Mouse (Mus musculus) spleen, postnatal 14 days (tissue): ENCODE results near the gene Ttyh2.
"Not testable (repeated sequence)": the region's sequence is repeated elsewhere in the genome, so short reads cannot be mapped to it uniquely, and the experiment has no call there.

Source experiments
- DNase-seq, 2 experiments: peaks; one replicate each; pipeline ENCODE4 v3.0.0; 2021 to 2022; ENCODE audit warnings: low spot score in 2 of 2

Gene Ttyh2

GRCm38 (mm10) chr11:114657737-114658136, 17.5 kb upstream of the Ttyh2 start:
- DNase-seq = peak; percentile 22 to 51

- DNase-seq = no peak
Observed at GRCm38 (mm10) chr11:114662161-114662560, 13.1 kb upstream of the Ttyh2 start.

GRCm38 (mm10) chr11:114662746-114663362, 12.4 kb upstream of the Ttyh2 start:
- DNase-seq = peak; percentile 24 to 47

DNA sequence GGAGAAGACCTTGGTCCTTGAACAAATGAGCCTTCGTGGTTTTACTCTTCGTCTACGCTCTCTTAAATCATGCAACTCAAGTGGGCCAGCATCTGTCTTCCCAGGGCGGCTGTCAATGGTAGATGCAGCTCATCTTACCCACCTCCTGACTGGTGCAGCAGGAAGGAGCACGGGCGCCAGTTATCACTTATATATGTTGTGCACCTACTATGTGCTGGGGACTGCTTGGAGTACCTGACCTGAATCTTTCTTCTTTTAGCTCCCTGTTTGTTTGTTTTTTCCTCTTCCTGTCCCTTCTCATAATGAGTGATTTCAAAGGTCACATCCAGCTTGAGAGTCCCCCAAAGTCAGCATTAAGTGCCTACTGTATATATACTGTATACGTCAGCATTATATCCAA, 11.1 kb upstream of the Ttyh2 start:
- DNase-seq = no peak

GRCm38 (mm10) chr11:114665463-114665862, 9.8 kb upstream of the Ttyh2 start:
- no peak for DNase-seq

GRCm38 (mm10) chr11:114666786-114667185, 8.4 kb upstream of the Ttyh2 start:
- DNase-seq = no peak

GRCm38 (mm10) chr11:114667236-114667931, 7.8 kb upstream of the Ttyh2 start:
- no peak for DNase-seq

DNA sequence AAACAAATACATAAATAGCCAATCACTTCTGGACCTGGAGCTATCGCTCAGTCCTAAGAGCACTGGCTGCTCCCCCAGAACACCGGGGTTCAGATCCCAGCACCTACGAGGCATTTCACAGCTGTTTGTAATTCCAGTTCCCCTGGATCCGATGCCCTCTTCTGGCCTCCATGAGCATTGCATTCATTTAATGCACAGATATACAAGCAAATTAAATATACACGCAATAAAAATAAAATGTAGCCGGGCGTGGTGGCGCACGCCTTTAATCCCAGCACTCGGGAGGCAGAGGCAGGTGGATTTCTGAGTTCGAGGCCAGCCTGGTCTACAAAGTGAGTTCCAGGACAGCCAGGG, 7.3 kb upstream of the Ttyh2 start:
- peak in 1 of 2 experiments; percentile 35 for DNase-seq

DNA sequence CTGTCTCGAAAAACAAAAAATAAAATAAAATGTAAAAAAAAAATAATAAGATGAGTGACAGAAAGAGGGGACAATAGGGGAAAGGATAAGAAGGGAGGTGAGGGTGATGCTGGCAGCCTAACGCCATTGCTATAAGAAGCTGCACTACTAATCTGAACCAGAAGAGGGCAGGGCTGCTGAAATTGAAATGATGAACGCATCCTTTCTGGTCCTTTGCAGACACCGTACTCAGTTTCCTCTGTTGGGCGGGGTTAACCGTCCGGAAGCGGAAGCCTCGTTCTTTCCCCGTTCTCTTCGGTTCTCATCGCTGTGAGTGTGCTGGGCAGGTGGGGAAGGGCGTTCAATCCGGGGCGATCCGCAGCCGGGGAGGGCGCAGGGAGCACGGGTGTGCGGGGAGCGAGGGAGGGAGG, 6.9 kb upstream of the Ttyh2 start, which contains the start of gene Rpl38:
Gene Rpl38, plus strand, starts transcription at position 224 of the 410 bp plus-strand sequence.
- peak; percentile 82 to 91 for DNase-seq

DNA sequence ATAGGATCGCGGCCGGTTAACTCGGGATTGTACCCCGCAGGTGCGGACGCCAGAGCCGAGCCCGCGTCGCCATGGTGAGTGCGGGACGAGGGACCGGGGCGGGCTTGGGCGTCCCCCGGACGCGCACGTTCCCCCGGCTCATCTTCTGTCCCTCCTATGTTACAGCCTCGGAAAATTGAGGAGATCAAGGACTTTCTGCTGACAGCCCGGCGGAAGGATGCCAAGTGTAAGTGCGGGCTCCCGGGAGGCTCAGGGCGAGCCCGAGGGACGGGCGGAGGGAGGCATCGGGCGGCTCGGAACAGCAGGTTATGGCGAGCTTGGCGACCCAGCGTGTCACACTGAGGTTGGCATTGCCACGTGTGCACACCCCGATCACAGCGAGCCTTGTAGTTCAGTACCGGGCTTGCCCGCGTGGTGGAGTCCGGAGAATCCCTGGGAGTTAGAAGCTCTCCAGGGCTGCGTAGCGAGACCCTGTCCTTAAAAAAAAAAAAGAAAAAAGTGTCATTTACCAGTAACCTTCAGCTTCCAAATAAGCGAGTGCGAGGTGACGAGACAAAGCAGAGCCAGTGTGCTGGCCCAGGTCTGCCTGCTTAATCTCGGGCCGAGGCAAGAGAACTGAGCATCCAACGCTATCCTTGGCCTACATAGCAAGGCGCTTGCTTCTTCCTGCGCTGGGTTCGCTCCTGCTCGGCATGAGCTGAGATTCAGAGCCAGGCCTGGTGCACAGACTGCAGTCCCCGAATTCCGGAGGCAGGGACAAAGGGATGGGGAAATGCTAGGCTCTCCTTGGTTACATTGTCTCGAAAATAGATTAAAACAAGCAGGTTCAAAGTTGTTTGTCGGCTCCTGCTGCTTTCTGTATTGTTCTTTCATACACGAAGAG, 6.2 kb upstream of the Ttyh2 start:
- peak; percentile 41 to 68 for DNase-seq

GRCm38 (mm10) chr11:114669651-114670168, 5.5 kb upstream of the Ttyh2 start:
- no peak for DNase-seq

- DNase-seq = no peak
Observed at GRCm38 (mm10) chr11:114671147-114671546, 4.1 kb upstream of the Ttyh2 start.

DNA sequence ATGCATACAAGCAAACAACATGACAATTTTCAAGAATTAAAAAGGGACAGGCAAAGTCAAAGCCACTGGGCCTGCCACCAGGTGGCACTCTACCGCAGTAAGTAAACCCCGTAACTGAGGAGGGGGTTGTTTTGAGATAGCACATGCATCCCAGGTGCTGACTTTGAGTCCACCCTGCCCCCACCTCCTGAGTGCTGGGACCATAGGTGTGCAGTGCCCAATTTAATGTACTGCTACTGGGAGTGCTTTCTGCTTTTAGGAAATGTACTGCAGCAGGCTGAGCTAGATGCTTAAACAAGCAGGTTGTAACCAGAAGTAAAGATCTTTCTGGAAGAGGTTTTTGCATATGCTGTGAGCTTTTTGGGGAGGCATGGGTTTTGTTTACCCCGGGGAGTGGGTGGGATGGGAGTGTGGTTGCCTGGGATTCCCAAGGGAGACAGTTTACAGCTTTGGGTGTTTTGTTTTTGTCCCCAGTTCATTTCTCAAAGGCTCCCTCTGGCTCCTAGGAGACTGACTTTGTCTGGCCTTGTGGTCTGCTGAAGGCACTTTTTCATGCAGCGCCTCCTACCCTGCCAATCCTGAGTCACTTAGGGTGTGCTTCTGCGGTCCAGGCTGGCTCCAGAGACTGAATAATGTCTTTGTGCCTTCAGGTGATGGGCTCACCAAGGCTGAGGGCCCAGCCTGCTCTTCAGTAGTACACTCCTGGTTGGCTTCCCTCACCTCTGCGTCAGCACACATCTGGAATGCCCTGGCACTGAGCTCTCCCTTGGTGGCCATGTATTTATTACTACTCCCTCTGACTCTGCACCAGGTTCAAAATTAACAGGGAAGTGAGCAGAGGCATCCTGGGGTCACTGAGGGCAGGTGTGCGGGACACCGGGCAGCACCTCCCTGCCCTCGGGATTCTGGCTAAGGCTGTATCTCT, 2.2 kb upstream of the Ttyh2 start:
- peak in 1 of 2 experiments; percentile 22 for DNase-seq

DNA sequence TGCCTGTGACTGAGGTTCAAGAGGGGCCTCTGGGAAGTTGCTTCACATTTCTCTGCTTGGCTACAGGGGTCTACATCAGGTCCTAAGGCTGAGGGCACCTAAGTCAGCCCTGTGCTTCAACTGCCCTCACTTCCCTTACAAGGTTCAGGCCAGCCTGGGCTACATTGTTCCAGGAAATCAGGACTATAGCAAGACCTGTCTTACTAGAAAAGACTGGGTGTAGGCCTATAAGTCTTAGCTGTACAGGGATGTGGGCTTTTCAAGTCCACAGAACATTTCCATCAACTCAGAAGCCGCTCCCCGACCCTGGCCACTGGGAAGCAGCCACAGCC, 1.5 kb upstream of the Ttyh2 start:
- no peak for DNase-seq

- DNase-seq = no peak
Observed at GRCm38 (mm10) chr11:114674180-114674579, 1.1 kb upstream of the Ttyh2 start.

DNA sequence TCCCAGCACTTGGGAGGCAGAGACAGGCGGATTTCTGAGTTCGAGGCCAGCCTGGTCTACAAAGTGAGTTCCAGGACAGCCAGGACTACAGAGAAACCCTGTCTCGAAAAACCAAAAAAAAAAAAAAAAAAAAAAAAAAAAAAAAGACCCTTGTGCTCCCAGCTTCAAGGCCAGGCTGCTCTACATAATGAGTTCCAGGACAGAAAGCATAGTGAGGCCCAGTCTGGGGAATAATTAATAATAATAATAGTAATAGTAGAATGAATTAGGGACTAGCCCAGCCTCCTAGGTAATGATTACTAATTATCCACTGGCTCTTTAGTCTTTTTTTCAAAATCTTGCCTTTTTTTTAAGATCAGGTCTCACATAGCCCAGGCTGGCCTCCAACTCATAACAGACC, 435 bp upstream of the Ttyh2 start:
- not testable (repeated sequence) for DNase-seq

DNA sequence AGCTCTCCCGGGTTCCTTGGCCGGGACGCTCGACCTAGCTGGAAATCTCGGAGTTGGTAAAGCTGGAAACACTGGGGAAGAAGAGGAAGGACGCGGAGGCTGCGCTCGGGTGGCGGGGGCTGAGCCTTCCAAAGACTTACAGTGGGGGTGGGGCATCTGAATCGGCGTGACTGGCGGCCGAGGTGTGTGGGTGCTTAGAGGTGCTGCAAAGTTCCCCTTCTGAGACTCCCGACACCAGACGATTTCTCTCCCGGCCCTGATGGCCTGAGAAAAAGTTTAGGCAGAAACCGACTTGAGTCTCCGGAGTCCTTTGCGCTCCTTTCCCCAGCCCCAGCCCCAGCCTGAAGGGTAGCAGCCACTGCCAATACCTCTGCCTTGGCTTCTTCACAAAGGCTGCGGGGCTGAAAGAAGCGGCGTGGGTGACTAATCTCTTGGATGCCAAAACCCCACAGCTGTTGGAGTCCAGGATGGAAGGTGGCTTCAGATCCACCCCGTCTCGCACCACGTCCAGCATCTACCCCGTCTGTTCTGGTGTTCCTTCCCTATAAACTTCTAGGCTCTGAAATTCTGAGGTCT, 683 bp downstream of the Ttyh2 start:
- DNase-seq = no peak

DNA sequence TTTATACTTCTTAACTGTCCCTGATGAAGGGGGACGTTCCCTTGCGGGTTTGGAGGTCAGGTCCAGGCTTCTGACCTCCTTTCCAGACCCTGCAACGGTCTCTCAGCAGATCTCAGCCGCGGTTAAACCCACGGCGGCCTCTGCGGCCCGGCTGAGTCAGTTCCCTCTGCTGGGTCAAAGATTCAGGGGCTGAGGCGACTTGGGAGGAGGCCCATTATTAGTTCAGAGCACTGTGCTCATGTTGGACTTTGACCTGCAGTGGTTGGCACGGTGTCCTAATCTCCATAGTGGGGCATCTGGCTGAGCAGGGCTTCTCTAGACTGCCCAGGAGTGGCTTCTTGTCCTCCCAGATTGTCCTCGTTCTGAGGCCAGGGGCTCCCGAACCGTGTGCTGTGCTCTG, 1.2 kb downstream of the Ttyh2 start:
- DNase-seq = no peak

- no peak for DNase-seq
Observed at GRCm38 (mm10) chr11:114676896-114677530, 1.8 kb downstream of the Ttyh2 start.

GRCm38 (mm10) chr11:114679582-114679981, 4.4 kb downstream of the Ttyh2 start:
- no peak for DNase-seq
